Mouse (Mus musculus): ENCODE data around the gene Per1. TPM values are rescaled to one million over a fixed set of nuclear protein-coding genes. Genes with fewer than 3 reads are reported as not detected.
A peak's percentile ranks its signal among the peaks of the same experiment; 100 is the strongest.

Per1 gene
- polyA plus RNA-seq (2015; fragmentation: Nextera tagmentation; extraction: Ambion mirVana) = 10.0 and 10.1 TPM in 2 replicates

DNA sequence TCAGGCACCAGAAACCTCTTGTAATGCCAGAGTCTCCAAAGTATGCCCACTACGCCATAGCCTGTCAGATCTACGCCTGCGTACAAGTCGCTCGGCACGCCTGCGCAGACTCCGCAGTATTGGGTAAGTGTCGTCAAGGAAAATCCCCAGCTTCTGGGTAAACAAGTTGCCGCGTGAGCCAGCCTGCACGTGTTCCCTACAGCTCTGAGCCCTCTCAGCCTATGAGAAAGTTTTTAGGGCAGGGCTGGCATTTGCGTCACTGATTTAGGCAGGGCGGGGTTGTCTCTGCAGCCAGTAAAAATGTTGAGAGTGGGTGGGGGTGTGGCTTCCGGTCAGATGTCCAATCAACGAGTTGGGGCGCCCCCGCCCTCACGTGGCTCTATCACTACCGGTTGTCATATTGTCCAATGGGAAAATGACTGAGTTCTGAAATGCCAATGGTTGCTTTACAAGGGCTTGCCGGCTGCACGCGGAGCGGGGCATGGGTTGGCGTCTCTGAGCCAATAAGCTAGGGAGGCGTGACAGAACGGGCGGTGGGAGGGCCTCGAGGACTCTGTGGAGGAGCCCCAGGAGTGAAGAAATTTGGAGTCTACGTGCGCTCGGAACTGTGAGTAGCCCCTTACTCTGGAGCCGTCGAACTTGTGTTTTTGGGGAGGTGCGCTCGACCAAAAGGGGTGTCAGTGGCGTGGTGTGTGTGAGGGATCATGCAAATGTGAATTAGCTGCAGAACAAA lies at the start of gene Per1:
TSS of gene Per1 (plus strand) at position 521 of the 733 bp plus-strand sequence.
- peak within 1 kb of the TSS; percentile 48 for H3K4me3 ChIP-seq
- ATAC-seq (ENCODE audit: low FRiP score, low read depth) = peak; percentile 96
- H3K4me2 ChIP-seq = peak within 1 kb of the TSS; percentile 94
- no peaks in the 10 kb centered on the region for H3K9me3 ChIP-seq
- peak within 1 kb of the TSS; percentile 81 for H3K27ac ChIP-seq (replicated peaks)
- H3K36me3 ChIP-seq = peaks cover 7% of the 10 kb centered on the region
- H3K9ac ChIP-seq = peak within 1 kb of the TSS; percentile 47
- peaks cover 73% of the 10 kb centered on the region for H3K4me1 ChIP-seq (replicated peaks)
- no peaks in the 10 kb centered on the region for H3K27me3 ChIP-seq
- under 1% methylated on average over 37 of the region's 37 CpGs for WGBS

- Histone ChIP-seq H3K4me3 (peak within 1 kb of the TSS; percentile 53), H3K36me3 (no peaks in the 10 kb centered on the region), H3K27me3 (no peaks in the 10 kb centered on the region), H3K27ac (replicated peaks) (0 out of 2 replicates have a peak within 1 kb of the TSS, but pooled peaks have one; percentile 16), H3K4me1 (replicated peaks) (peaks cover 9% of the 10 kb centered on the region), H3K9me3 (no peaks in the 10 kb centered on the region), H3K4me2 (peak within 1 kb of the TSS; percentile 91), H3K9ac (peak within 1 kb of the TSS; percentile 32; the same call in 1 of the 2 replicates)
- WGBS = 1% methylated on average over 54 of the region's 54 CpGs
- peak; percentile 68 for ATAC-seq (ENCODE audit: low FRiP score, low read depth)
Observed at GRCm38 (mm10) chr11:69045531-69046394, 49.3 kb upstream of the Per1 start, which contains the start of gene Aurkb. Aurkb (plus strand) TSS chr11:69045647.

- 18% methylated on average over 9 of the region's 9 CpGs for WGBS
- Histone ChIP-seq H3K4me3 (peak overlapping the region; percentile 53), H3K36me3 (no peaks in the 10 kb centered on the region), H3K27me3 (no peaks in the 10 kb centered on the region), H3K4me2 (peak overlapping the region; percentile 91), H3K4me1 (replicated peaks) (peaks cover 9% of the 10 kb centered on the region), H3K9ac (0 out of 2 replicates have a peak overlapping the region, but pooled peaks have one; percentile 32), H3K27ac (replicated peaks) (no peak overlapping the region), H3K9me3 (no peaks in the 10 kb centered on the region)
- no peak for ATAC-seq (ENCODE audit: low FRiP score, low read depth)
Observed at GRCm38 (mm10) chr11:69046395-69046774, 48.6 kb upstream of the Per1 start.

GRCm38 (mm10) chr11:69047592-69047991 lies 47.4 kb upstream of the Per1 start:
- no peak overlapping the region for H3K4me3 ChIP-seq
- 87% methylated on average over 12 of the region's 12 CpGs for WGBS
- H3K4me1 ChIP-seq (replicated peaks) = peaks cover 9% of the 10 kb centered on the region
- ATAC-seq (ENCODE audit: low FRiP score, low read depth) = no peak
- no peak overlapping the region for H3K9ac ChIP-seq
- H3K36me3 ChIP-seq = no peaks in the 10 kb centered on the region
- no peaks in the 10 kb centered on the region for H3K9me3 ChIP-seq
- peak overlapping the region; percentile 4; the same call in 1 of the 2 replicates for H3K4me2 ChIP-seq
- no peak overlapping the region for H3K27ac ChIP-seq (replicated peaks)
- H3K27me3 ChIP-seq = no peaks in the 10 kb centered on the region

GRCm38 (mm10) chr11:69048151-69048550 lies 46.9 kb upstream of the Per1 start:
- H3K9me3 ChIP-seq = no peaks in the 10 kb centered on the region
- 95% methylated on average over 14 of the region's 14 CpGs for WGBS
- H3K4me2 ChIP-seq = no peak overlapping the region
- no peak overlapping the region for H3K4me3 ChIP-seq
- no peak overlapping the region for H3K9ac ChIP-seq
- H3K36me3 ChIP-seq = no peaks in the 10 kb centered on the region
- H3K27me3 ChIP-seq = no peaks in the 10 kb centered on the region
- H3K4me1 ChIP-seq (replicated peaks) = peaks cover 9% of the 10 kb centered on the region
- H3K27ac ChIP-seq (replicated peaks) = no peak overlapping the region
- no peak for ATAC-seq (ENCODE audit: low FRiP score, low read depth)

- Histone ChIP-seq H3K27me3 (no peaks in the 10 kb centered on the region), H3K4me3 (no peak overlapping the region), H3K4me1 (replicated peaks) (peaks cover 8% of the 10 kb centered on the region), H3K4me2 (no peak overlapping the region), H3K9me3 (no peaks in the 10 kb centered on the region), H3K9ac (no peak overlapping the region), H3K27ac (replicated peaks) (no peak overlapping the region), H3K36me3 (no peaks in the 10 kb centered on the region)
- ATAC-seq (ENCODE audit: low FRiP score, low read depth) = no peak
- WGBS = 84% methylated on average over 8 of the region's 8 CpGs
Observed at GRCm38 (mm10) chr11:69050748-69051147, 44.3 kb upstream of the Per1 start.

DNA sequence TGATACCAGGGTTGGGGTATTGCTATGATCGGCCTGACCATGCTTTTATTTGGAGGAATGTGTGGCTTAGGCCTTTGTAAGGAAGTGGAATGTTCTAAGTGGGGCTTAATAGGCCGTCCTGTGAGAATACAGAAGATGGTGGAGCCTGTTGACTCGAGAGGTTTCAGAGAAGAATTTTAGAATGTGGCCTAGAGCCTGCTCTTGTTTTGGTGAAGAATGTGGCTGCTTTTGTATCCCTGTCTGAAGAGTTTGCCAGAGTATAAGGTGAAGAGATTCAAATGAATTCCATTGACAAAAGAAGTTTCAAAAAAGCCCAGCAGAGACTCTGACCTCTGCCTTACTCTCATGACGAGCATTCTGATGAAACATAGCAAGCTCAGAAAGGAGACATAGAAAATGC lies 43.2 kb upstream of the Per1 start:
- H3K4me2 ChIP-seq = no peak overlapping the region

DNA sequence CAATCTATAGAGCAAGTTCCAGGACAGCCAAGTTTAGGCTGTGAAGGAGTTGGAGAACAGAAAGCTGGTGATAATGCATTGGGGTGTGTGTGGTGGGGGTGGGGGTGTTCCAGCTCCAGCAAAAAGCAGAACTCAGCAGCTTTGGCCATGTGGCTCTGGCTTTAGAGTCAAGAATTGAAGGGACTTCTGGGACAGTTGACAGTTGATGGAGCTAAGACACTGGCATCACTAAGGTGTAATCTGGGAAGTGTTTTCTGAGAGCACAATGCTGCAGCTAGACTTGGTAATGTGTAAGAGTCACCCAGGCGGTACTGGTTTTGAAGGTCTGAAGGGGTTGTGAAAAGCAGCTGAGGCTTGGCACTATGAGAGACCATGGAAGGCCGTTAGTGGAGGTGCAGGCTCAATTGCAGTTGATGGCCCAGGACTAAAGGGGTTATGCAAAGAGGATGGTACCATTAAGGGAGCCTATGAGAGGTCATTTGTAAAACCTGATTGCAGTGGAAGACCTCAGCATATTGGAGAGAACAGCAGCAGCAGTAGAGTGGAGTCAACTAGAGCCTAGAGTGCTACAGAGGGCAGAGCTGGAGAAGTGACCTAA lies 42.1 kb upstream of the Per1 start:
- Histone ChIP-seq H3K27me3 (no peaks in the 10 kb centered on the region), H3K36me3 (no peaks in the 10 kb centered on the region), H3K9me3 (no peaks in the 10 kb centered on the region), H3K9ac (no peak overlapping the region), H3K4me3 (no peak overlapping the region), H3K27ac (replicated peaks) (no peak overlapping the region), H3K4me2 (no peak overlapping the region), H3K4me1 (replicated peaks) (peaks cover 2% of the 10 kb centered on the region)
- 93% methylated on average over 2 of the region's 2 CpGs for WGBS
- no peak for ATAC-seq (ENCODE audit: low FRiP score, low read depth)

More for the DNA sequence above, 43.2 kb upstream of the Per1 start:
- H3K27ac ChIP-seq (replicated peaks) = no peak overlapping the region
- H3K36me3 ChIP-seq = no peaks in the 10 kb centered on the region
- ATAC-seq (ENCODE audit: low FRiP score, low read depth) = no peak
- no peaks in the 10 kb centered on the region for H3K27me3 ChIP-seq
- no peak overlapping the region for H3K9ac ChIP-seq
- H3K4me1 ChIP-seq (replicated peaks) = no peaks in the 10 kb centered on the region
- 63% methylated on average over 4 of the region's 4 CpGs for WGBS
- no peaks in the 10 kb centered on the region for H3K9me3 ChIP-seq
- H3K4me3 ChIP-seq = no peak overlapping the region

- Histone ChIP-seq H3K4me3 (no peak overlapping the region), H3K9ac (no peak overlapping the region), H3K9me3 (no peaks in the 10 kb centered on the region), H3K27me3 (no peaks in the 10 kb centered on the region), H3K27ac (replicated peaks) (no peak overlapping the region), H3K36me3 (no peaks in the 10 kb centered on the region), H3K4me1 (replicated peaks) (peaks cover 11% of the 10 kb centered on the region), H3K4me2 (no peak overlapping the region)
- no peak for ATAC-seq (ENCODE audit: low FRiP score, low read depth)
- 77% methylated on average over 3 of the region's 3 CpGs for WGBS
Observed at GRCm38 (mm10) chr11:69053848-69054247, 41.2 kb upstream of the Per1 start.

DNA sequence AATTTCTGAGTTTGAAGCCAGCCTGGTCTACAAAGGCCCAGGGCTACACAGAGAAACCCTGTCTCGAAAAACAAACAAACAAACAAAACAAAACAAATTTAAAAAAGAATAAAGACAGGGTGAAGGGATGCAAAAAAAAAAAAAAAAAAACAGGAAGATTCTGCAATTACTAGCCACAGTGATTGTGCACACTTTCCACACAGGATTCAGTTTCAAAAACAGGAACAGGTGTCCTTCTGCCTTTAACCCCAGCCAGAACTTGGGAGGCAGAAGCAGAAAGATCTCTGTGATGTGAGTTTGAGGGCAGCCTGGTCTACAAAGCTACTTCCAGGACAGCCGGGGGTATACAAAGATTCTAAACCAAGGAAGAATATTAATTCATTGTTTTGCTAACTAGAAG lies 36.8 kb upstream of the Per1 start:
- H3K9ac ChIP-seq = peak overlapping the region; percentile 57
- no peak for ATAC-seq (ENCODE audit: low FRiP score, low read depth)
- H3K27ac ChIP-seq (replicated peaks) = peak overlapping the region; percentile 95
- no peaks in the 10 kb centered on the region for H3K36me3 ChIP-seq
- WGBS = 64% methylated on average over 2 of the region's 2 CpGs
- peak overlapping the region; percentile 68 for H3K4me2 ChIP-seq
- H3K4me1 ChIP-seq (replicated peaks) = peaks cover 32% of the 10 kb centered on the region
- H3K9me3 ChIP-seq = no peaks in the 10 kb centered on the region
- H3K27me3 ChIP-seq = no peaks in the 10 kb centered on the region
- peak overlapping the region; percentile 79 for H3K4me3 ChIP-seq

DNA sequence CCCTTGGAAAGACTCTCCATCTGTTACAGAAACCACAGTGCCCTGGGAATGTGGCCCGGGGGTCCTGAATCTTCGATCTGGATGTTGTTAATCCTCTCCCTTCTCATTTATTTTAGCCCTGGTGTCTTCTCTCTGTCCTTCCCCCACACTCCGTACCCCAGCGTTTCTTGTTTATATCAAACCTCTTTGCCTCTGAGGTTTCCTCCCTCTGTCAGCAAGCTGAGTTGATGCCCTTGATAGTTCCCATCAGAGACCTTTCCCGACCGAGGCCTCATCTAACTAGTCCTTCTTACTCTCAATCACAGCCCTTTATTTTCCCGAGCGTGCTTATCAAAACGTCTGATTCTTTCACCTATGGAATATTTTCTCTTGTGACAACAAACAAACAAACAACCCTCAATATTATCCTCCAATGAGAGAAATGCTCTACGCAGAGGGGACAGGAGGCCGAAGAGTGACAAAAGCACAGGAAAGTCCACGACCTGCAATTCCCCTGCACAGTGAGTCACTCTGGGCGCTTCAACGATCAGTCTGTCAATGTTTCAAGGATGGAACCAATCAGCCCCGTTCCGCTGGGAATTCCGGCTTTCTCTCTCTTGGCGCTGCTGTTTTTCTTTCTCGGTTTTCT lies 36.2 kb upstream of the Per1 start:
- under 1% methylated on average over 19 of the region's 19 CpGs for WGBS
- Histone ChIP-seq H3K36me3 (no peaks in the 10 kb centered on the region), H3K4me1 (replicated peaks) (peaks cover 33% of the 10 kb centered on the region), H3K9me3 (no peaks in the 10 kb centered on the region), H3K27me3 (no peaks in the 10 kb centered on the region), H3K9ac (peak overlapping the region; percentile 57), H3K4me3 (peak overlapping the region; percentile 79), H3K27ac (replicated peaks) (peak overlapping the region; percentile 95), H3K4me2 (peak overlapping the region; percentile 68)
- no peak; the same call in 1 of the 2 replicates for ATAC-seq (ENCODE audit: low FRiP score, low read depth)
